Mouse (Mus musculus) left cerebral cortex, adult 6 months (tissue): ENCODE results near the gene Ddx60. TPM values are rescaled to one million over a fixed set of nuclear protein-coding genes. Genes with fewer than 3 reads are reported as not detected.

Experiments used
- long read RNA-seq, 2 experiments: library from polyadenylated mRNA; unstranded; transcript quantifications; one replicate each; pipeline ENCODE4 v2.0.0; 2019 to 2020
- polyA plus RNA-seq: library from polyadenylated mRNA; unstranded; fragments of <200 nt; fragmentation: Nextera tagmentation; gene quantifications from 2 replicates; pipeline ENCODE4 v1.2.3, GENCODE M21; 2021

Ddx60 gene
- 0.21 and 0.29 TPM in 2 replicates for polyA plus RNA-seq
- long read RNA-seq, experiment 1, partial matches to known transcripts = 1 of 1 reads
- long read RNA-seq, experiment 1, other reads (novel, unspliced or antisense) = 0 of 1 reads
- long read RNA-seq, experiment 2, partial matches to known transcripts = 1 of 1 reads
- long read RNA-seq, experiment 2, other reads (novel, unspliced or antisense) = 0 of 1 reads

DNA sequence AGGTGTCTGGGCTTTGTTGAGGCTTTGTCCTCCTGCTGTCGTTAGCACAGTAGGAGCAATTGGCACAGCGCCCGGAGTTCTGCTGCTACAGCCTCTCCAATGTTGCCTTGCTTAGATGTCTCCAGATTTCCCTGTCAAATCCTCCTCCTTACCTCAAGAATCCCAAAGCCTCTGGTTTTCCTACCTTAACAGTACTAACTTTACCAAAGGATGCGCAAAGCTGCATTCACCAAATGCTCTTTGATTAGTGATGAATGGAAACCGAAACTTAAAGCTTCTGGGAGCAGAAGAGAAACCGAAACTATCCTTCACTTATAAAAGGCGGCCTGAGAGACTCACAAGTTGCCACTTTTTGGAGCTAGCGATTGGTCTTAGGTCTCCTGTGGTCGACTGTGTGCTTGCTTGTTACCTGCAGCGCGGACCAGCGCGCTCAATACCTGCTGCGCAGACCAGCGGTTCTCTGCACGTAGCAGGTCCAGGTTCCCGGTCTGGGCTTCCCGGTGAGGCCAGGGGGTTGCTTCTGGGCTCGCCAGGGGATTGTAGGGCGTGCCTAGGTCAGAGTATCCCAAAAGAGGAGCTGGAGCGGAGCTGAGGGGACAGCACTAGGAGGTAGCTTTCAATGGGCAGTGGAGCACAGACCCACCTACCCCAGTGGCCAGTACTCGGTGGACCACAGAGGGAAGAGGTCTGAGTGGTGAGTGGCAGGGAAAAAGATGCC, at the start of gene Ddx60:
TSS of gene Ddx60 (plus strand) at position 311 of the 718 bp plus-strand sequence.

GRCm38 (mm10) chr8:61902521-61902920, 25.4 kb upstream of the Ddx60 start, which contains the start of gene Palld:
Gene Palld, minus strand, starts transcription at chr8:61902690.

Other genes starting within 250 kb of the Ddx60 start
- 1.7 and 2.4 TPM in 2 replicates for gene Palld, start 25.4 kb upstream of the Ddx60 start, polyA plus RNA-seq
- gene Anxa10, start 195.1 kb downstream of the Ddx60 start, polyA plus RNA-seq = 0.21 and 0.22 TPM in 2 replicates